Mouse (Mus musculus) embryonic fibroblast, embryonic 13.5 days (primary cell): ENCODE measurements at regions not wholly inside any gene's neighbourhood (a gene's known extent, or its start where the extent isn't known, plus 50 kb on each side); places are given as distances from the start of the nearest gene placed in this dataset.

Experiments used
- CTCF ChIP-seq: IDR thresholded peaks from 2 replicates; pipeline ENCODE4 v1.5.1; 2011; ENCODE audit warnings: mild to moderate bottlenecking, control low read depth, low read length, moderate library complexity, borderline replicate concordance; ENCODE audit not compliant: insufficient read depth
- POLR2A ChIP-seq: IDR thresholded peaks from 2 replicates; pipeline ENCODE4 v1.6.1; 2011; ENCODE audit warnings: low read depth, mild to moderate bottlenecking, control low read depth, low read length, moderate library complexity

- no peak for TF ChIP-seq CTCF
- TF ChIP-seq POLR2A = no peak
These were observed 131.8 kb upstream of the Egln3 start for GRCm38 (mm10) chr12:54335509-54335908.
